Mouse (Mus musculus): ENCODE measurements around the gene Rplp0.
"Not testable (repeated sequence)": the region's sequence is repeated elsewhere in the genome, so short reads cannot be mapped to it uniquely, and the experiment has no call there.

The Rplp0 gene

GRCm38 (mm10) chr5:115559237-115560101 is at the start of gene Rplp0:
Gene Rplp0 (plus strand): TSS chr5:115559467.
- peak; percentile 99 for DNase-seq

- no peak for DNase-seq
Measured at GRCm38 (mm10) chr5:115509790-115510689, 49.2 kb upstream of the Rplp0 start.

- no peak for DNase-seq
Measured at GRCm38 (mm10) chr5:115512375-115512774, 46.9 kb upstream of the Rplp0 start.

- no peak for DNase-seq
Measured at GRCm38 (mm10) chr5:115513246-115513645, 46.0 kb upstream of the Rplp0 start.

DNA sequence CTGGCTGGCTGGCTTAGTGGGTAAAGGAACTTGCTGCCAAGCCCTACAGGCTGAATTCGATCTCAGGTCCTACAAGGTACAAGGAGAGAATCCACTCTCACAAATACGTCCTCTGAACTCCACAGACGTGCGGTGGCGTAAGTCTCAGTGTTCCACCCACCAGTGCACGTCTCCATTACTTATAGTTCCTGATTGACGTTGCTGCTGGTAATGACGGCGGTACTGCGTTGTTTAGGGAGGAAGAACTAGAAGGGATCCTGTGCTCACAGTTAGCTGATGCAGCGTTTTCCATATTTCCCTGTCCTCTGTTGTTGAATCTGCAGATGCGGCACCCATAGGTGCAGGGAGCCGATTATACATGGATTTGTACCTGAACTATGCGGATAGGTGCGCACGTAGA is 45.5 kb upstream of the Rplp0 start:
- DNase-seq = no peak

DNA sequence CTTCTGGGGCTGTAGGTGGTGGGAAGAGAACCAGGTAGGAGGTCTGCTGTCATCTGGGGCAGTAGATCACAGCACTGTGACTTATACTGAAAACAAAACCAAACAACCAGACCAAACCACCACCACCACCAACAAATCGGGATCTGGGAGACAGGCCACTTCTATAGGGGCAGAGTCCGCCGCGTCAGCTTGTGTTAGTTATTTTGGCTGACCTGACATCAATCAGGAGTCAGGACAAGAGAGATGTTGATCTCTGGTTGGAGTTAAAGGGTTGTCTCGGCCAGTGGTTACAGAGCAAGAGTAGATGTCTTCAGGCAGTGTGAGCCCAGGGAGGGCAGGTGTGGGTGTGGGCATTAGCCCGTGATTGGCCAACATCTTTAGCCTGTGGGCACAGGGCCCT is 44.9 kb upstream of the Rplp0 start:
- DNase-seq = no peak

- no peak for DNase-seq
Measured at GRCm38 (mm10) chr5:115514896-115515587, 44.2 kb upstream of the Rplp0 start.

DNA sequence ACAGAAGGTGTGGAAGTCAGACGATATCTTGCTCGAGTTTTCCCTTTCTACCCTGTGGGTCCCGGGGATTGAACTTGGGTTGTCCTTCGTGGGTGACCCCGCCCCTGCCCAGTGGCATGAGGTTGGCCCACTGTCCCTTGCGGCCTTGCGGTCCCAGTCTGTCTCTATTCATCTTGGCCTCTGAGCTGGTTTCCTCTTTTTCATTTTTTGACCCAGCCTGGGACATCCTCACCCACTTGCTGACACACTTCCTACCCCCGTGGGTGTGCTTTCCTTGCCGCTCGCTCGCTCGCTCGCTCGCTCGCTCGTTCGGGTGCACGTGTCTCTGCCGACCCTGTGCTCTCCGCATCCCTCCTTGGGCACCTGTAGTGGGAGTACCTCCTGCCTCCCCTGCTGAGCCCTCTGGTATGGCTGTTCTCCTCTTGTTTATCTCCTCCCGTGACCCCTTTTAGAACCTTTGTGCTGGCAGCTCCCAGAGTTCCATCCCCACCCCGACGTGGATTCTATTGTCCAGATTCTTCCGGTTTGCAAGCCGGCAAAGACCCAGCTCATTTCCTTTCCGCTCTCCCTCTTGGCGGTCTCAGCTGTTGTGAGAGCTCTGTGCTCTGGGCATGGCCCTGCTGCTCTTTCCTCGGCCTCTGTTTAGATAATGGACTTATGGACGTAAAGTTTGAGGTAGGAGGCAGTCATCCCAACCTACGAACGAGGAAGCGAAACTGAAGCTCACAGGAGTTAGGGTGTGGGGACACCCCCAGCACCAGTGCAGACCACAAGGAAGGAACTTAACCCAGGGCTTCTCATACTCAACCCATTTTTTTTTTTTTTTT is 43.0 kb upstream of the Rplp0 start:
- DNase-seq = no peak

DNA sequence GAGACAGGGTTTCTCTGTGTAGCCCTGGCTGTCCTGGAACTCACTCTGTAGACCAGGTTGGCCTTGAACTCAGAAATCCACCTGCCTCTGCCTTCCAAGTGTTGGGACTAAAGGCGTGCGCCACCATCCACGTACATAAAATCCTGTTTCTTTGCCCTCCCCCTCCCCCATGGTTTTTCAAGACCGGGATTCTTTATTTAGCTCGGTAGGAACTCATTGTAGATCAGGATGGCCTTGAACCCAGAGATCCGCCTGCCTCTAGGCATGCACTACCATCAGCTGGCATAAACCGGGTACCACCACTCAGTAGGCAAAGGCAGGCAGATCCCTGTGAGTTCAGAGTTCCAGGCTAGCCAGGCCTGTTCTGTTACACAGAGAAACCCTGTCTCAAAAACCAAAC is 42.4 kb upstream of the Rplp0 start:
- DNase-seq = no peak

GRCm38 (mm10) chr5:115517501-115517900 is 41.8 kb upstream of the Rplp0 start:
- DNase-seq = no peak

DNA sequence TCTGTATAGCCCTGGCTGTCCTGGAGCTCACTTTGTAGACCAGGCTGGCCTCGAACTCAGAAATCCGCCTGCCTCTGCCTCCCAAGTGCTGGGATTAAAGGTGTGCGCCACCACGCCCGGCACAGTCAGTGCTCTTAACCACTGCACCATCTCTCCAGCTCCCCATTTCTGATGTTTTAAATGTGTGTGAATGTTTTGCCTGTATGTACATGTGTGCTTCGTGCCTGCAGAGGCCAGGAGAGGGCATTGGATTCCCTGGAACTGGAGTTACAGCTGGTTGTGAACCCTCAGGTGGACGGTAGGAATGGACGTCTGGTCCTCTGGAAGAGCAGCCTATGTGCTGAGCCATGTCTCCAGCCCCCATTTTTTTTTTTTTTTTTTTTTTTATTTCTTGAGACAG is 41.1 kb upstream of the Rplp0 start:
- DNase-seq = not testable (repeated sequence)

GRCm38 (mm10) chr5:115520325-115520869 is 38.9 kb upstream of the Rplp0 start:
- DNase-seq = no peak

- peak; percentile 61 for DNase-seq
Measured at GRCm38 (mm10) chr5:115521553-115522461, 37.5 kb upstream of the Rplp0 start.

DNA sequence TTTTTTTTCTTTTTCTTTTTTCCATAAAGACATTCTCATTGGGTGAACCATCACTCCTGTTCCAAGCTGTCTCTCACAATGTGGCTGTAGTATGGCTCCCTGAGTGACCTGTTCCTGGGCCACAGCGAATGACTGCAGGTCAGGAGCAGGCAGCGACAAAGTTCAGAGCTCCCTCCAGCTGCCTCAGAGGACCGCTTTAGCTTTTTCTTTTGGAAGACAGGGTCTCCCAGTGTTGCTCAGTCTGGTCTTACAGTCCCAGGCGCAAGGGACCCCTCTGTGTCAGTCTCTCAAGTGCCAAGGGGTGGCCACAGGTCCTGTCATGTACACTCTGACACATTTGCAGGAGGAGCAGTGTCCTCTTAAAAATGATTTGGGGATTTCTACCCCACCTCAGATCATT is 36.7 kb upstream of the Rplp0 start:
- DNase-seq = no peak

DNA sequence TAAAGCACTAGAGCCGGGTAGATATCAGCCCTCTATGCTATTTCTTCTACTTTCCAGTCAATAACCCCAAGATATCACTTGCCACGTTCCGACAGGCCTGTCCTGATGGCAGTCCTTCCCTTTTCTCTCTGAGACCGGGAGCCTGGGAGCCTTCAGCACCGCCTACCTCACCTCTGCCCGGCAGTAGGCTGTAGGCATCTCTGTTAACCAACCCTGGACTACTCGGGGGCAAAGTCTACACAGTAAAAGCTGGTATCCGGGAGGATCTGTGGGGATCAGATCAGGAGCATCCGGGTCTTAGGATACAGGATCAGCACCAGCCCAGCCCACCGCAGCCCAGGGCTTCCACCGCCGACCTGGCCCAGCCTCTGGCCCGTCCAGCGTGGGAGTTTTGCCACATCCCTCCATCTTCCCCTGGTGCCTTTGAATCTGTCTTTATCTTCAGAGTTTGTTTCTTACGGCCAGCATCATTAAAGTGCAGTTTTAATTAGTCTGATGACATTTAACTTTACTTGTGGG is 36.2 kb upstream of the Rplp0 start:
- DNase-seq = no peak

- DNase-seq = no peak
Measured at GRCm38 (mm10) chr5:115523971-115524370, 35.3 kb upstream of the Rplp0 start.

- DNase-seq = no peak
Measured at GRCm38 (mm10) chr5:115524471-115524870, 34.8 kb upstream of the Rplp0 start.

DNA sequence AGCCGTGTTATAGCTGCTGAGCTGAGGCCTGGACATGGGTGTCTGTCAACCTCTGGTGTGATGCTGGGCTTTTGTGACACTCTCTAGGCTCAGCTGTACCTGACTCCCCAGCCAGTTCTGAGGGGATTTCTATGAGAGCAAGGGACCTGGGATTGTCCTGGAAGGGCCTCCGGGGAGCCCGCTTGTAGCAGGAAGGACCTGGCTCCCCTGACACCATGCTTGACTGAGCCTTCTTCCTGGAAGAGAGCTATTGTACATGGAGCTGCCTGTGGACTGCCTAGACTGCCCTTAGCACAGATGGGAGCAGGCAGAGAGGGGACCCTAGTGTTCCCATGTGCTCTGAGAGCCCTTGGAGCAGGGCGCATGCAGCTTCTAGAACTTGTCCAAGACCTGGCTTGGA is 33.9 kb upstream of the Rplp0 start:
- no peak for DNase-seq

DNA sequence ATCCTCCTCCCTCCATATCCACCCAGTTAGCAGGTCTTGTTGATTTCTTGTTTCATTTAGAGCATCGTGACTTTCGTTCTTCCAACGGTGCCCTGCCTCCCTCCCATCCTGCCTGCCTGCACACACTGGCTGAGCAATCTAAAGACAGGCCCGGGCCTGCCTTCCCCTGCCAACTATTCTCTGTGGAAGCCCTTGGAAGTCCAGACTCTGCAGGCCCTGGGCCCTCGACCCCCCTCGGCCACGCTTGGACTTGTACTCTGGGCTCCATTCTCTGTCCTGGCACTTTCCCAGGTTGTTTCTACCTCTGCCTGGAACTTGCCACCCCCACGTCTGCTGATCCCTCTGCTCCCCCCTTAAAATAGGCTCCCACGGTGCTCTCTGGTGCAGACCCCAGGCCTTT is 33.3 kb upstream of the Rplp0 start:
- DNase-seq = no peak

DNA sequence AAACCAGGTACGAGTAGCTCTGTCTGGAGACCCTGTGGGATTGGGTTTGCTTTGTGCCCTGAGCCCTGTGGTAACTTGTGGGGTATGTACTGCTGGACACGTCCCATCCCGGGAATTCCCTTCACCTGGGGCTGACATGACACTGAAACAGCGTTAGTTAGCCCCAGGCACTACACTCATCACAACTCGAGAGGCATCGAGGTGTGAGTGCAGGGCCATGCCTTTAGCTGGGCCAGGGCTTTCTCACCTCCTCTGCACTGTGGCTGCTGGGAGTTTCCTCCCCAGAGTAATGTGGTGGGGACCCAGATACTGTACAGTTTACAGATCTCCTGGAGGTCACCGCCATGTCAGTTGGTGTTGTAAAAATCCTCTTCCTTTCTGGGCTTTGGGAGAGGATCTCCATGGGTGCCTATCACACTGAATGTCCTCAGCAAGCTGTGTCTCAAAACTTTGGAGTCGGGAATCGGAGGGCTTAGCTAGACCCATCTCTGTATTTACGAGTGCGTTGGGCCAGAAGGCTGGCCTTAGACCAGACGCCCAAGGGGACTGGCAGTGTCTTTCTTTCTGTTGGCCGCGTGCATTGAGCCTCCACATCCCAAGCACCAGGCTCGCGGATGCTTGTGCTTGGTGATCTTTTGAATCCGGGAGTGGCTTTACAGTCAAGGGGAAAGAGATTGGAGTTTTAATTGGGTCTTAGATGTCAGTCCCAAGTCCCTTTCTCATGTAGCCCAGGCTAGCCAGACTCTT is 32.6 kb upstream of the Rplp0 start:
- DNase-seq = no peak

Data from liver (tissue).